Mouse (Mus musculus) brain, embryonic 14.5 days (tissue): ENCODE measurements around the gene Nudt13.

Experiments used
- CTCF ChIP-seq: fragments of 200-500 bp; IDR thresholded peaks from 2 replicates; pipeline ENCODE4 v1.5.1; 2012; ENCODE audit warnings: inconsistent platforms, mild to moderate bottlenecking, moderate library complexity, borderline replicate concordance; ENCODE audit not compliant: insufficient read depth, insufficient read length; ENCODE audit errors: extremely low read depth
- POLR2A ChIP-seq: fragments of 200-500 bp; IDR thresholded peaks from 2 replicates; pipeline ENCODE4 v1.6.1; 2012; ENCODE audit warnings: mild to moderate bottlenecking, inconsistent platforms, borderline replicate concordance; ENCODE audit not compliant: poor library complexity, insufficient read depth, insufficient read length, severe bottlenecking; ENCODE audit errors: extremely low read depth

- no peak for TF ChIP-seq CTCF
- TF ChIP-seq POLR2A, result no peak
Observed at GRCm38 (mm10) chr14:20245861-20246260, 48.6 kb upstream of the Nudt13 start.
